Mouse (Mus musculus) cerebellum, adult 2 months (tissue): ENCODE results near the gene Ggt5.

ENCODE experiments used
- CTCF ChIP-seq: fragments of 200-500 bp; IDR thresholded peaks from 2 replicates; pipeline ENCODE4 v1.5.1; 2011; ENCODE audit warnings: low read depth, mild to moderate bottlenecking, control low read depth, low read length, moderate library complexity, borderline replicate concordance; ENCODE audit not compliant: insufficient read depth
- POLR2A ChIP-seq: fragments of 200-500 bp; IDR thresholded peaks from 2 replicates; pipeline ENCODE4 v1.6.1; 2011; ENCODE audit warnings: low read length, control low read depth, borderline replicate concordance; ENCODE audit not compliant: insufficient read depth

- TF ChIP-seq CTCF (no peak), POLR2A (no peak)
Measured at GRCm38 (mm10) chr10:75666451-75667030, 77.4 kb downstream of the Ggt5 start.
